Mouse (Mus musculus): ENCODE measurements around the gene Bclaf1. TPM values are rescaled to one million over a fixed set of nuclear protein-coding genes. Genes with fewer than 3 reads are reported as not detected.

Gene Bclaf1
- total and polyA plus RNA-seq, 2 experiments from 2014 or later, result 91.1 to 101 TPM

GRCm38 (mm10) chr10:20312736-20313301 lies 550 bp downstream of the Bclaf1 start:
- Histone ChIP-seq H3K27me3 (ENCODE audit: insufficient read depth, low read length) (no peaks in the 10 kb centered on the region), H3K4me1 (ENCODE audit: insufficient read depth, low read length) (no peaks in the 10 kb centered on the region), H3K4me2 (ENCODE audit: low read depth, low read length, poor library complexity, severe bottlenecking) (peak overlapping the region; percentile 75), H3K4me3 (ENCODE audit: low read depth, low read length) (peak overlapping the region; percentile 78), H3K27ac (ENCODE audit: low read depth, low read length) (peak overlapping the region; percentile 100), H3K9ac (replicated peaks; ENCODE audit: low read length, poor library complexity, severe bottlenecking) (peak overlapping the region; percentile 98), H3K9me3 (ENCODE audit: low read length) (no peaks in the 10 kb centered on the region), H3K36me3 (ENCODE audit: insufficient read depth, low read length) (no peaks in the 10 kb centered on the region)
- ATAC-seq (ENCODE audit: low FRiP score), result peak; percentile 83
- 1% methylated on average over 37 of the region's 54 CpGs for WGBS
- peak; percentile 92 for DNase-seq (ENCODE audit: low spot score)
- no peak for TF ChIP-seq CTCF (IDR thresholded peaks at IDR 0.05)

DNA sequence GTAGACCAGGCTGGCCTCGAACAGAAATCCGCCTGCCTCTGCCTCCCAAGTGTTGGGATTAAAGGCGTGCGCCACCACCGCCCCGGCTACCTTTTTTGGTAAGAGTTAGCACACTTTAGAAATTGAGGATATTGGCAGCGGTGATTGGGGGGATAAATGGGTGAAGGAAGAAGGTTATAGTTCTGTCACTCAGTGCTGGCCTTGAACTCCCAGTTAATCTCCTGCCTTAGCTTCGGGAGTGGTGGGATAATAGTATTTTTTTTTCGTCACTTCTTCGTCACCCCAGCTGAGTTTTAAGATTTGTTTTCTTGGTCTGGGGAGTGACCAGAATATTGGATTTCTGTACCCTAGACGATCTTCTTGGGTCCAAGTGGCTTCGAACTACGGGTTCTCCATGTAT lies 1.2 kb downstream of the Bclaf1 start:
- H3K4me3 ChIP-seq (ENCODE audit: low read depth, low read length), result peak overlapping the region; percentile 78
- H3K9me3 ChIP-seq (ENCODE audit: low read length), result no peaks in the 10 kb centered on the region
- TF ChIP-seq CTCF (IDR thresholded peaks at IDR 0.05), result no peak
- no peaks in the 10 kb centered on the region for H3K36me3 ChIP-seq (ENCODE audit: insufficient read depth, low read length)
- no peak overlapping the region for H3K9ac ChIP-seq (replicated peaks; ENCODE audit: low read length, poor library complexity, severe bottlenecking)
- no peak for ATAC-seq (ENCODE audit: low FRiP score)
- 49% methylated on average over 13 of the region's 13 CpGs for WGBS
- no peaks in the 10 kb centered on the region for H3K27me3 ChIP-seq (ENCODE audit: insufficient read depth, low read length)
- H3K4me1 ChIP-seq (ENCODE audit: insufficient read depth, low read length), result no peaks in the 10 kb centered on the region
- H3K4me2 ChIP-seq (ENCODE audit: low read depth, low read length, poor library complexity, severe bottlenecking), result peak overlapping the region; percentile 75
- H3K27ac ChIP-seq (ENCODE audit: low read depth, low read length), result no peak overlapping the region
- DNase-seq (ENCODE audit: low spot score), result no peak

DNA sequence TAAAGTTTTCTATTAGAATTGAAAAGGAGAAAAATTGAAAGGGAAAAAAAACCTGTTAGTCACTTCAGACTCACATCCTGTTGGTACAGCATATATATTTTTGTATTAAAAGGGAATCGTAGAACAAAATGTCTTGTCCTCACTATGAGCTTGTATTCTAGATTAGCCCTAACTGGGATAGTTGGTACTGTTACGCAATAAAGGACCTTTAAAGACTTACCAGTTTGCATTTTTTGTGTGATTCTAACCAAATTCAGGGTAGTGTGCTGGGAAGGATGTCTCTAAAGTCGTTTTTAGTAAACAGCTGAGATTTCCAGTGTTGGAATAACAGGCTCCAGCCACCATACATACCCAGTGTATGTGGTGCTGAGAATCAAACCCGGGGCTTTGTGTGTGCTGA lies 1.7 kb downstream of the Bclaf1 start:
- DNase-seq (ENCODE audit: low spot score) (no peak), ATAC-seq (ENCODE audit: low FRiP score) (no peak)
- no peak overlapping the region for H3K9ac ChIP-seq (replicated peaks; ENCODE audit: low read length, poor library complexity, severe bottlenecking)
- H3K27ac ChIP-seq (ENCODE audit: low read depth, low read length), result no peak overlapping the region
- H3K36me3 ChIP-seq (ENCODE audit: insufficient read depth, low read length), result no peaks in the 10 kb centered on the region
- H3K4me3 ChIP-seq (ENCODE audit: low read depth, low read length), result peak overlapping the region; percentile 78; the same call in 1 of the 2 replicates
- H3K9me3 ChIP-seq (ENCODE audit: low read length), result no peaks in the 10 kb centered on the region
- no peaks in the 10 kb centered on the region for H3K4me1 ChIP-seq (ENCODE audit: insufficient read depth, low read length)
- H3K27me3 ChIP-seq (ENCODE audit: insufficient read depth, low read length), result no peaks in the 10 kb centered on the region
- WGBS, result 84% methylated on average over 4 of the region's 4 CpGs
- H3K4me2 ChIP-seq (ENCODE audit: low read depth, low read length, poor library complexity, severe bottlenecking), result peak overlapping the region; percentile 75; the same call in 1 of the 2 replicates
- no peak for TF ChIP-seq CTCF (IDR thresholded peaks at IDR 0.05)

DNA sequence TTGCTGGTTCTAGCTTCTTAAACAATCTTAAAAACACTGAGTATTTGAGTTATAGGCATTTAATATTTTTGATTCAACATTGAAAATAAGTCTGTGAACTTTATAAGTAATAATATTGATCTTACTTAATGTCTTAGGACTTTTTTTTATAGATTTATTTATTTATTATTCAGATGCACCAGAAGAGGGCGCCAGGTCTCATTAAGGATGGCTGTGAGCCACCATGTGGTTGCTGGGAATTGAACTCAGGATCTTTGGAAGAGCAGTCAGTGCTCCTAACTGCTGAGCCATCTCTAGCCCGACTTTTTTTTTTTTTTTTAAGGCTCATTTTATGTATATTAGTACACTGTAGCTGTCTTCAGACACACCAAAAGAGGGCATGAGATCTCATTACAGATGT lies 2.5 kb downstream of the Bclaf1 start:
- Histone ChIP-seq H3K9ac (replicated peaks; ENCODE audit: low read length, poor library complexity, severe bottlenecking) (no peak overlapping the region), H3K4me3 (ENCODE audit: low read depth, low read length) (no peak overlapping the region), H3K4me2 (ENCODE audit: low read depth, low read length, poor library complexity, severe bottlenecking) (no peak overlapping the region), H3K27me3 (ENCODE audit: insufficient read depth, low read length) (no peaks in the 10 kb centered on the region), H3K4me1 (ENCODE audit: insufficient read depth, low read length) (no peaks in the 10 kb centered on the region), H3K27ac (ENCODE audit: low read depth, low read length) (no peak overlapping the region), H3K9me3 (ENCODE audit: low read length) (no peaks in the 10 kb centered on the region), H3K36me3 (ENCODE audit: insufficient read depth, low read length) (no peaks in the 10 kb centered on the region)
- WGBS, result 67% methylated on average over 2 of the region's 2 CpGs
- peak; percentile 54 for TF ChIP-seq CTCF (IDR thresholded peaks at IDR 0.05)
- DNase-seq (ENCODE audit: low spot score) (peak; percentile 22), ATAC-seq (ENCODE audit: low FRiP score) (no peak)

DNA sequence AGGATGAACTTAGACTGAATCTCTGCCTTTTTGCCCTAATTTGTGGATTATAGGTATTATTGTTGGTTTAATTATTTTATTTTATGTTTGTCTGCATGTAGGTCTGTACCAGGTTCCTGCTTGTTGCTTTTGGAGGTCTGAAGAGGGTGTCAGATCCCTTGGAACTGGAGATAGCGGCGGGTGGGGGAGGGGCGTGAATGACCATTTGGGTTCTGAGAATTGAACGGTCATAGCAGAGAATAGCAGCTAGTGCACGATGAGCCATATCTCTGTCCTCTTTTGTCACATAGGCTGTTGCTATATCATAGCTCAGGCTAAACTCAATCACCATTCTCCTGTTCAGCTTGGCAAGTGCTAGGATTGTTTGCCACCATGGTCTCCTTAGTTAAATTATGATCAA lies 5.2 kb downstream of the Bclaf1 start:
- no peaks in the 10 kb centered on the region for H3K9me3 ChIP-seq (ENCODE audit: low read length)
- no peak overlapping the region for H3K27ac ChIP-seq (ENCODE audit: low read depth, low read length)
- no peak overlapping the region for H3K4me3 ChIP-seq (ENCODE audit: low read depth, low read length)
- TF ChIP-seq CTCF (IDR thresholded peaks at IDR 0.05), result no peak
- no peak for ATAC-seq (ENCODE audit: low FRiP score)
- H3K4me2 ChIP-seq (ENCODE audit: low read depth, low read length, poor library complexity, severe bottlenecking), result no peak overlapping the region
- H3K36me3 ChIP-seq (ENCODE audit: insufficient read depth, low read length), result no peaks in the 10 kb centered on the region
- DNase-seq (ENCODE audit: low spot score), result no peak
- no peaks in the 10 kb centered on the region for H3K27me3 ChIP-seq (ENCODE audit: insufficient read depth, low read length)
- H3K4me1 ChIP-seq (ENCODE audit: insufficient read depth, low read length), result no peaks in the 10 kb centered on the region
- H3K9ac ChIP-seq (replicated peaks; ENCODE audit: low read length, poor library complexity, severe bottlenecking), result no peak overlapping the region
- 86% methylated on average over 5 of the region's 5 CpGs for WGBS

- H3K4me1 ChIP-seq (ENCODE audit: insufficient read depth, low read length), result no peaks in the 10 kb centered on the region
- no peaks in the 10 kb centered on the region for H3K9me3 ChIP-seq (ENCODE audit: low read length)
- no peak for ATAC-seq (ENCODE audit: low FRiP score)
- no peak overlapping the region for H3K9ac ChIP-seq (replicated peaks; ENCODE audit: low read length, poor library complexity, severe bottlenecking)
- peaks cover 34% of the 10 kb centered on the region; the same call in 1 of the 2 replicates for H3K36me3 ChIP-seq (ENCODE audit: insufficient read depth, low read length)
- H3K4me2 ChIP-seq (ENCODE audit: low read depth, low read length, poor library complexity, severe bottlenecking), result no peak overlapping the region
- H3K4me3 ChIP-seq (ENCODE audit: low read depth, low read length), result no peak overlapping the region
- no peak for DNase-seq (ENCODE audit: low spot score)
- TF ChIP-seq CTCF (IDR thresholded peaks at IDR 0.05), result no peak
- H3K27me3 ChIP-seq (ENCODE audit: insufficient read depth, low read length), result no peaks in the 10 kb centered on the region
- H3K27ac ChIP-seq (ENCODE audit: low read depth, low read length), result no peak overlapping the region
Observed at GRCm38 (mm10) chr10:20326226-20326625, 14.0 kb downstream of the Bclaf1 start.
